Mouse (Mus musculus) MEL (cell line): Measurements from ENCODE around the gene Sbno2.

Source experiments
- CTCF ChIP-seq, 3 experiments: IDR thresholded peaks in 2 of 3; conservative IDR thresholded peaks in 1 of 3; 2 replicates each; pipeline ENCODE4 v1.5.1; 2011 to 2012; ENCODE audit warnings: low read length in 3 of 3, low read depth in 2 of 3, mild to moderate bottlenecking in 2 of 3, improper control_type of control experiment in 1 of 3, inconsistent platforms in 1 of 3, mixed read lengths in 1 of 3, moderate library complexity in 1 of 3; ENCODE audit not compliant: control insufficient read depth in 1 of 3, insufficient read depth in 1 of 3, poor library complexity in 1 of 3, severe bottlenecking in 1 of 3
- E2F4 ChIP-seq: IDR thresholded peaks from 2 replicates; pipeline ENCODE4 v1.6.1; 2011; ENCODE audit warnings: low read depth, low read length, improper control_type of control experiment, borderline replicate concordance

DNA sequence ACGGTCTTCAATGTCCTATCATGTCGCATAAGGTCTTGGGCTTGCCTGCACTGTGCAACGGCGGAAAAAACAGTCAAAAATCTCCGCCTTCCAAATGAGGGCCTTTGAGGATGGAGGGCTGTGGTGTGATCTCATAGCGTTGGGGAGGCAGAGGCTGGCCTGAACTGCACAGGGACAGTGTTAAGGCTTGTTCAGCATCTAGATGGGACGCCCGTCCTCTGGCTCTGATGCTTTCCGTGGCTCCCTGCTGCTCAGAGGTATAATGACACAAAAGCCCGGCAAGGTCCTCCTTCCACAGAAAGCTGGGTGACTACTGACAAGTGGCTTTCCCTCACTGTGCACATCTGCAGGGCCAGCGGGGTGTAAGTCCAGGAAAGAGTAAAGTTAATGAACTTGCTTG is 85.2 kb downstream of the Sbno2 start:
- no peak for TF ChIP-seq CTCF (IDR thresholded peaks at IDR 0.05 in 2 of 3, conservative IDR thresholded peaks at IDR 0.05 in 1 of 3; ENCODE audit: control insufficient read depth in 1 of 3, insufficient read depth in 1 of 3, low read depth in 2 of 3, low read length in 3 of 3, poor library complexity in 1 of 3, severe bottlenecking in 1 of 3)
- TF ChIP-seq E2F4 = no peak
